Mouse (Mus musculus) cerebellum, adult 2 months (tissue): Measurements from ENCODE around the gene Mad1l1. TPM values are rescaled to one million over a fixed set of nuclear protein-coding genes. Genes with fewer than 3 reads are reported as not detected.

Source experiments
- DNase-seq, 2 experiments: peaks; one replicate each; pipeline ENCODE4 v3.0.0; 2021
- H3K27ac ChIP-seq: fragments of 200-500 bp; 2 replicates; pipeline ENCODE4 v1.5.1; 2012; ENCODE audit warnings: low read length, control low read depth, inconsistent platforms; ENCODE audit not compliant: insufficient read depth
- H3K27me3 ChIP-seq: fragments of 200-500 bp; 2 replicates; pipeline ENCODE4 v1.6.1; 2012; ENCODE audit warnings: inconsistent platforms, mild to moderate bottlenecking, low read length, moderate library complexity; ENCODE audit not compliant: control insufficient read depth, insufficient read depth
- H3K4me1 ChIP-seq: fragments of 200-500 bp; 2 replicates; pipeline ENCODE4 v1.6.1; 2011; ENCODE audit warnings: low read length; ENCODE audit not compliant: control insufficient read depth, insufficient read depth
- H3K4me3 ChIP-seq: fragments of 200-500 bp; replicated peaks from 2 replicates; pipeline ENCODE3; 2011; ENCODE audit warnings: mild to moderate bottlenecking, low read depth, low read length, control low read depth; ENCODE audit not compliant: insufficient read depth
- CTCF ChIP-seq: fragments of 200-500 bp; IDR thresholded peaks from 2 replicates; pipeline ENCODE4 v1.5.1; 2011; ENCODE audit warnings: low read depth, mild to moderate bottlenecking, control low read depth, low read length, moderate library complexity, borderline replicate concordance; ENCODE audit not compliant: insufficient read depth
- POLR2A ChIP-seq: fragments of 200-500 bp; IDR thresholded peaks from 2 replicates; pipeline ENCODE4 v1.6.1; 2011; ENCODE audit warnings: low read length, control low read depth, borderline replicate concordance; ENCODE audit not compliant: insufficient read depth
- WGBS: fragments of 180-500 bp; shearing (Covaris S2); methylation state at CpG from one replicate; pipeline ENCODE4 v1.1.7; 2018; 5-methylcytosine and 5-hydroxymethylcytosine counted together
- polyA plus RNA-seq: library from polyadenylated mRNA; depleted of rRNA; stranded (reverse); fragments of >200 nt; gene quantifications from 2 replicates; pipeline ENCODE4 v1.2.3, GENCODE M21; 2012; rRNA removed

Mad1l1 gene
- polyA plus RNA-seq, 1 experiment = 25.3 TPM

DNA sequence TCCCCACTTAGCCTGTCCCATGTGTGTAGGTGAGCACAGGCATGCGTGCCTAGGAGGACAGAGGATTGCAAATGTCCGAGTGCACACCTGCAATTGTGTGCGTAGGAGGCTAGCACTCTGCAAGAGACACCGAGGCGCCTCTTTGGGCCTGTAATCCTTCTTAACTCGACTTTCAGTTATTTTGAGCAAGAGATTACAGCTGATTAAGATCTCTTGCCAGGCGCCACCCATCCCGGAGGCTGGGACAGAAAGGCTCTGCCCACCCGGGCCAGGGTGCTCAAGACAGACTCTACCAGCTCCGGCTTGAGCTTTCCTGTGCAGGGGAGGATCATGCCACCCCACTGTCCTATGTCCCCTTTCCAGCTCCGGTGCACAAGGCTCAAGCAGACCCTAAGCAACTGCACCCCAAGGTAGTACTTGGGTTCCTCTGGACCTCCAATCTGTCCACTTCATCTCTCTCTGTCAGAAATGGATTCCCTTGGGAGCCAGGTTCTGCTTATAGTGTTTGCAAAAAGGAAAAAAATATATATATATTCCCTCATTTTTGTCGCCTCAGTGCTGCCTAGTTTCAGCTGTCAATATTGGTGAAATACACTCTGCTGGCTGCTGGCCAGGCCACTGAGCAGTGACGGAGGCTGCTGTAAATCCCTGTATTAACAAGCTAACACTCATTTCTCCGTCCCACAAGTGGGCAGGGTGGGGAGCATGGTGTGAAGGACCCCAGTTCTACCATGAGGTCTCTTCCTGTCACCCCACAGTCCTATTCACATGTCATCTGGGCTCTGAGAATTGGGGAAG, 352.0 kb downstream of the Mad1l1 start:
- Histone ChIP-seq H3K4me1 (0 out of 2 replicates have a peak, but pooled peaks cover 2% of the 10 kb centered on the region), H3K27me3 (no peaks in the 10 kb centered on the region), H3K4me3 (no peak overlapping the region), H3K27ac (no peak overlapping the region)
- no peak for TF ChIP-seq CTCF
- no peak for TF ChIP-seq POLR2A
- WGBS = 86% methylated on average over 14 of the region's 14 CpGs
- no peak for DNase-seq

DNA sequence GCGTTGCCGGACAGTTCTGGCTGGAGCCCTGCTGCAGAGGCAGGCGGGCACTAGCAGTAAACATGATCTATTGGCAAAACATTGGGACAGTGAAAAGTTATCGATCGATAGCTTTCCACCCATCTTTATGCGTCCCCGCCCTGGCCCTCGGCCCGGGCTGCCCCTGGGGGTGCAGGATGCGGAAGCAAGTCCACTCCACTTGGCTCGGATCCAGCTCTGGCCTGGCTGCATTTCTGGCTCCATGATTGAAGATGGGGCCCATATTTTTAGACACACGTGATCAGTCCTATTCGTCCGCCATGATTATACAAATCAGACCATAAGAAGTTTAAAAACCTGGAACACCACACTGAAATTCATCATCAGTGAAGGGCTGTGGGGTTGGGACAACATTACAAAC, 355.8 kb downstream of the Mad1l1 start:
- Histone ChIP-seq H3K27me3 (no peaks in the 10 kb centered on the region), H3K4me1 (0 out of 2 replicates have a peak, but pooled peaks cover 2% of the 10 kb centered on the region), H3K27ac (no peak overlapping the region), H3K4me3 (no peak overlapping the region)
- no peak for TF ChIP-seq POLR2A
- no peak for TF ChIP-seq CTCF
- 36% methylated on average over 14 of the region's 14 CpGs for WGBS
- no peak for DNase-seq

DNA sequence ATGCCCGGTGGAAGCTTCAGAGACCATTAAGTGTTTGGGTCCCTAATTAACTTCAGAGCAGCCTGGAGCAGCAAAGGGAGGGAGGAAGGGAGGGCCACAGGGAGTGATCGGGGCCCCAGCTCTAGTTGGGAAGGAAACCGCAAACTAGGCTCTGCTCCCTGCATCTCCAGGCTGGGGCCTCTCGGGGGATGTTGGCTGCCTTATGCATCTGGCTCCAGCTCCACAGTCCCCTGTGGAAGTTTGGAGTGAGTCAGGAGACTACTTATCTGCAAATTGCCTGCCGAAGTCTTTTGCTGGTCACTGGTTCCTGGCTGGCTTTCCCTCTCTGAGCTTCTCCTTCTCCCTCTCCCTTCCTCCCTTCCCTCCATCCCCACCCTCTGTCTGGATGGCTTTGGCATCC, 357.0 kb downstream of the Mad1l1 start:
- Histone ChIP-seq H3K4me1 (0 out of 2 replicates have a peak, but pooled peaks cover 2% of the 10 kb centered on the region), H3K27ac (no peak overlapping the region), H3K27me3 (no peaks in the 10 kb centered on the region), H3K4me3 (no peak overlapping the region)
- no peak for DNase-seq
- 65% methylated on average over 5 of the region's 5 CpGs for WGBS
- TF ChIP-seq POLR2A = no peak
- TF ChIP-seq CTCF = no peak

DNA sequence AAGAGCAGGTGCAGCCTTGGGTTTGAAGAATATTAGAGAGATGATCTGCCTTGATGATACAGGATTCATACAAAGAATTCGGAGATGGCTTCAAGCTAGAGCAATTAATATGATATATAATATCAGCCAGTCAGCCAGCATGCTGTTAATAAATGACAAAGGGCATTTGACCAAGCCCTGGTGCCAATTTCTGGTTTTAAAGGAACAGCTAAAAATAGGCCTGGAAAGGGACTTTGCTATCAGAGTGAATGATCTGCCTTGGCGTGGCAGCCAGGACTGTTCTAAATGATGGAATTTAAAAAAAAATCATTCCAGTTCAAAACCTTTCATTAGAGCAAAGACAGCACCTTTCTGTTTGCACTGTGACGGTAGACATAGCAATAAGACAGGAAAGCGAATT, 361.6 kb downstream of the Mad1l1 start:
- Histone ChIP-seq H3K27me3 (no peaks in the 10 kb centered on the region), H3K4me1 (peaks cover 7% of the 10 kb centered on the region; the same call in 1 of the 2 replicates), H3K27ac (no peak overlapping the region), H3K4me3 (no peak overlapping the region)
- TF ChIP-seq CTCF = no peak
- no peak for DNase-seq
- 98% methylated on average over 4 of the region's 4 CpGs for WGBS

Other genes starting within 250 kb of the Mad1l1 start
- gene Nudt1, start 104 bp upstream of the Mad1l1 start, polyA plus RNA-seq = 10.0 and 11.5 TPM in 2 replicates
- gene Mrm2, start 10.3 kb upstream of the Mad1l1 start, polyA plus RNA-seq = 14.2 and 17.7 TPM in 2 replicates
- 15.2 and 15.4 TPM in 2 replicates for gene Snx8, start 67.7 kb upstream of the Mad1l1 start, polyA plus RNA-seq
- 71.2 and 74.3 TPM in 2 replicates for gene Eif3b, start 97.8 kb upstream of the Mad1l1 start, polyA plus RNA-seq
- gene Gm4869, start 124.1 kb upstream of the Mad1l1 start, polyA plus RNA-seq = not detected in 2 replicates
- 20.9 and 22.5 TPM in 2 replicates for gene Chst12, start 184.0 kb upstream of the Mad1l1 start, polyA plus RNA-seq
- gene Grifin, start 243.5 kb upstream of the Mad1l1 start, polyA plus RNA-seq = 0.82 and 1.4 TPM in 2 replicates